Mouse (Mus musculus) liver, embryonic 15.5 days (tissue): ENCODE data around the gene Il17rd. TPM values are rescaled to one million over a fixed set of nuclear protein-coding genes. Genes with fewer than 3 reads are reported as not detected.

Experiments
- ATAC-seq: fragments of 200-750 bp; cut with Nextera tagmentation; 2 replicates; pipeline ENCODE4 v1.8.0; 2017; ENCODE audit warnings: moderate number of reproducible peaks, mild to moderate bottlenecking, moderate library complexity; ENCODE audit not compliant: insufficient read depth
- H3K27ac ChIP-seq: fragments of 300-500 bp; sonication (generic); replicated peaks from 2 replicates; pipeline ENCODE4 v1.5.1; 2015; ENCODE audit warnings: mild to moderate bottlenecking, inconsistent platforms
- H3K27me3 ChIP-seq: fragments of 300-500 bp; sonication (generic); 2 replicates; pipeline ENCODE4 v1.6.1; 2015; ENCODE audit warnings: mild to moderate bottlenecking, inconsistent platforms
- H3K36me3 ChIP-seq: fragments of 300-500 bp; sonication (generic); replicated peaks from 2 replicates; pipeline ENCODE4 v1.6.1; 2015; ENCODE audit warnings: moderate library complexity, mild to moderate bottlenecking, inconsistent platforms
- H3K4me1 ChIP-seq: fragments of 300-500 bp; sonication (generic); replicated peaks from 2 replicates; pipeline ENCODE4 v1.6.1; 2015; ENCODE audit warnings: inconsistent platforms
- H3K4me2 ChIP-seq: fragments of 300-500 bp; sonication (generic); 2 replicates; pipeline ENCODE4 v1.6.1; 2015; ENCODE audit warnings: moderate library complexity, mild to moderate bottlenecking, inconsistent platforms
- H3K4me3 ChIP-seq: fragments of 300-500 bp; sonication (generic); replicated peaks from 2 replicates; pipeline ENCODE4 v1.5.1; 2015; ENCODE audit warnings: mild to moderate bottlenecking, inconsistent platforms
- H3K9ac ChIP-seq: fragments of 300-500 bp; sonication (generic); 2 replicates; pipeline ENCODE4 v1.6.1; 2015; ENCODE audit warnings: moderate library complexity, mild to moderate bottlenecking, inconsistent platforms
- H3K9me3 ChIP-seq: fragments of 300-500 bp; sonication (generic); replicated peaks from 2 replicates; pipeline ENCODE4 v1.6.1; 2016; ENCODE audit warnings: inconsistent platforms
- WGBS: fragments of 180-500 bp; shearing (Covaris S2); methylation state at CpG from one replicate; pipeline ENCODE4 v1.1.7; 2015; ENCODE audit warnings: mixed read lengths; ENCODE audit not compliant: insufficient replicate concordance; 5-methylcytosine and 5-hydroxymethylcytosine counted together
- polyA plus RNA-seq: library from polyadenylated mRNA; unstranded; fragments of >200 nt; fragmentation: Nextera tagmentation; extraction: Ambion mirVana; gene quantifications from 2 replicates; pipeline ENCODE4 v1.2.1, GENCODE M21; 2015

Il17rd gene
- polyA plus RNA-seq, 1 experiment from 2014 or later: 0.14 TPM

- ATAC-seq: no peak
- H3K4me2 ChIP-seq: no peak overlapping the region
- no peaks in the 10 kb centered on the region for H3K36me3 ChIP-seq
- H3K4me3 ChIP-seq: no peak overlapping the region
- H3K27ac ChIP-seq: no peak overlapping the region
- no peak overlapping the region for H3K9ac ChIP-seq
- no peaks in the 10 kb centered on the region for H3K4me1 ChIP-seq
- H3K27me3 ChIP-seq: no peaks in the 10 kb centered on the region
- H3K9me3 ChIP-seq: no peaks in the 10 kb centered on the region
- 67% methylated on average over 9 of the region's 9 CpGs for WGBS
Observed at GRCm38 (mm10) chr14:27096133-27096532, 57.4 kb downstream of the Il17rd start.

- WGBS: 13% methylated on average over 3 of the region's 3 CpGs
- Histone ChIP-seq H3K27me3 (no peaks in the 10 kb centered on the region), H3K36me3 (no peaks in the 10 kb centered on the region), H3K4me1 (no peaks in the 10 kb centered on the region), H3K4me3 (no peak overlapping the region), H3K27ac (no peak overlapping the region), H3K4me2 (no peak overlapping the region), H3K9ac (no peak overlapping the region), H3K9me3 (no peaks in the 10 kb centered on the region)
- no peak for ATAC-seq
Observed at GRCm38 (mm10) chr14:27096779-27097178, 58.0 kb downstream of the Il17rd start.

- Histone ChIP-seq H3K9ac (no peak overlapping the region), H3K27me3 (no peaks in the 10 kb centered on the region), H3K4me1 (no peaks in the 10 kb centered on the region), H3K9me3 (no peaks in the 10 kb centered on the region), H3K36me3 (no peaks in the 10 kb centered on the region), H3K27ac (no peak overlapping the region), H3K4me2 (peak overlapping the region; percentile 11; the same call in 1 of the 2 replicates), H3K4me3 (no peak overlapping the region)
- 45% methylated on average over 7 of the region's 7 CpGs for WGBS
- peak; percentile 85 for ATAC-seq
Observed at GRCm38 (mm10) chr14:27101735-27102134, 63.0 kb downstream of the Il17rd start.

- H3K4me2 ChIP-seq: no peak overlapping the region
- H3K9me3 ChIP-seq: no peaks in the 10 kb centered on the region
- no peak overlapping the region for H3K27ac ChIP-seq
- H3K9ac ChIP-seq: no peak overlapping the region
- WGBS: 57% methylated on average over 6 of the region's 6 CpGs
- no peak overlapping the region for H3K4me3 ChIP-seq
- no peaks in the 10 kb centered on the region for H3K4me1 ChIP-seq
- H3K36me3 ChIP-seq: no peaks in the 10 kb centered on the region
- no peaks in the 10 kb centered on the region for H3K27me3 ChIP-seq
- ATAC-seq: no peak
Observed at GRCm38 (mm10) chr14:27102720-27103119, 64.0 kb downstream of the Il17rd start.

GRCm38 (mm10) chr14:27105731-27106457 lies 67.2 kb downstream of the Il17rd start:
- H3K9ac ChIP-seq: no peak overlapping the region
- H3K4me3 ChIP-seq: no peak overlapping the region
- H3K27ac ChIP-seq: no peak overlapping the region
- no peak overlapping the region for H3K4me2 ChIP-seq
- WGBS: 64% methylated on average over 12 of the region's 12 CpGs
- no peak for ATAC-seq
- no peaks in the 10 kb centered on the region for H3K9me3 ChIP-seq
- H3K36me3 ChIP-seq: no peaks in the 10 kb centered on the region
- no peaks in the 10 kb centered on the region for H3K27me3 ChIP-seq
- no peaks in the 10 kb centered on the region for H3K4me1 ChIP-seq

- H3K4me1 ChIP-seq: no peaks in the 10 kb centered on the region
- H3K9me3 ChIP-seq: no peaks in the 10 kb centered on the region
- H3K4me2 ChIP-seq: no peak overlapping the region
- 51% methylated on average over 6 of the region's 6 CpGs for WGBS
- peaks cover 5% of the 10 kb centered on the region; the same call in 1 of the 2 replicates for H3K27me3 ChIP-seq
- no peak overlapping the region for H3K9ac ChIP-seq
- ATAC-seq: no peak
- H3K27ac ChIP-seq: no peak overlapping the region
- H3K36me3 ChIP-seq: no peaks in the 10 kb centered on the region
- H3K4me3 ChIP-seq: no peak overlapping the region
Observed at GRCm38 (mm10) chr14:27108748-27109504, 70.2 kb downstream of the Il17rd start.

GRCm38 (mm10) chr14:27114362-27115274 lies 75.9 kb downstream of the Il17rd start, which contains the start of gene Arhgef3:
TSS of gene Arhgef3 (plus strand) at chr14:27114899.
- H3K27ac ChIP-seq: no peak within 1 kb of the TSS
- ATAC-seq: peak; percentile 65
- WGBS: 1% methylated on average over 58 of the region's 58 CpGs
- peaks cover 31% of the 10 kb centered on the region for H3K27me3 ChIP-seq
- H3K4me3 ChIP-seq: peak within 1 kb of the TSS; percentile 52
- no peak within 1 kb of the TSS; the same call in 1 of the 2 replicates for H3K9ac ChIP-seq
- no peaks in the 10 kb centered on the region for H3K9me3 ChIP-seq
- no peaks in the 10 kb centered on the region; the same call in 1 of the 2 replicates for H3K4me1 ChIP-seq
- H3K36me3 ChIP-seq: no peaks in the 10 kb centered on the region
- H3K4me2 ChIP-seq: peak within 1 kb of the TSS; percentile 73

GRCm38 (mm10) chr14:27115275-27115660 lies 76.5 kb downstream of the Il17rd start:
- Histone ChIP-seq H3K27ac (no peak overlapping the region), H3K9ac (no peak overlapping the region; the same call in 1 of the 2 replicates), H3K27me3 (peaks cover 31% of the 10 kb centered on the region), H3K4me3 (peak overlapping the region; percentile 52), H3K4me1 (no peaks in the 10 kb centered on the region; the same call in 1 of the 2 replicates), H3K9me3 (no peaks in the 10 kb centered on the region), H3K4me2 (peak overlapping the region; percentile 73), H3K36me3 (no peaks in the 10 kb centered on the region)
- no peak for ATAC-seq
- 20% methylated on average over 11 of the region's 11 CpGs for WGBS

GRCm38 (mm10) chr14:27115991-27116390 lies 77.2 kb downstream of the Il17rd start:
- no peaks in the 10 kb centered on the region for H3K9me3 ChIP-seq
- no peaks in the 10 kb centered on the region; the same call in 1 of the 2 replicates for H3K4me1 ChIP-seq
- no peak overlapping the region for H3K9ac ChIP-seq
- H3K36me3 ChIP-seq: no peaks in the 10 kb centered on the region
- H3K27me3 ChIP-seq: peaks cover 31% of the 10 kb centered on the region
- no peak overlapping the region for H3K27ac ChIP-seq
- no peak overlapping the region for H3K4me2 ChIP-seq
- 51% methylated on average over 6 of the region's 6 CpGs for WGBS
- no peak overlapping the region for H3K4me3 ChIP-seq
- no peak for ATAC-seq

- Histone ChIP-seq H3K9ac (no peak overlapping the region), H3K4me2 (no peak overlapping the region), H3K36me3 (no peaks in the 10 kb centered on the region), H3K27me3 (peaks cover 31% of the 10 kb centered on the region), H3K4me3 (no peak overlapping the region), H3K27ac (no peak overlapping the region), H3K4me1 (no peaks in the 10 kb centered on the region; the same call in 1 of the 2 replicates), H3K9me3 (no peaks in the 10 kb centered on the region)
- 46% methylated on average over 4 of the region's 4 CpGs for WGBS
- no peak for ATAC-seq
Observed at GRCm38 (mm10) chr14:27116577-27117165, 77.9 kb downstream of the Il17rd start.
